8 mouse cellular contexts compared by ENCODE assay signal in the genomic region with DNA sequence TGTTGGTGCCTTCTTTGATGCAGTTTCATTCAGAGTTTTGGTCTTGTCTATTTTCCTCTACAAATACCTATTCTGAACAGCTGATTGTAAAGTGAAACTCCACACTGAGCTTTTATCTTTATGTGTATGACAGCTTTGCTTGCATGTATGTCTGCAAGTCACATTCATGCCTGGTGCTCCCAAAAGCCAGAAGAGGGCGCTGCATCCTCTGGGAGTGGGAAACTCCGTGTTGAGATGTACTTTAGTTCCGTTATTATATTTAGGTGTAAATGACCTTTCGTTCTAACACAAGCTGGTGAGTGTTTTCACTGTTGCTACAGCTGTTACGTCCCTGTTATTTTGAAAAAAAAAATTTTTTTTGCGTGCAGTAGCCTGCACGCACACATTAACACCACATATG. TPM values are rescaled to one million over a fixed set of nuclear protein-coding genes. Genes with fewer than 3 reads are reported as not detected.
A peak's percentile ranks its signal among the peaks of the same experiment; 100 is the strongest.
DNase-seq lines count a peak whose midpoint lies in the region; ATAC-seq and TF ChIP-seq lines count a peak whose summit lies in the region.

No protein-coding gene starts in this region.

- H3K4me3 ChIP-seq in liver, adult 2 months (ENCODE audit: insufficient read depth, low read depth, low read length): no peak overlapping the region
- no peak overlapping the region for H3K4me3 ChIP-seq in liver, embryonic 12.5 days
- H3K4me3 ChIP-seq in embryonic fibroblast, embryonic 13.5 days (ENCODE audit: insufficient read depth, low read length): no peak overlapping the region
- no peak overlapping the region for H3K4me3 ChIP-seq in midbrain, postnatal 0 days (ENCODE audit: low read depth, low read length)

- TF ChIP-seq CTCF in liver, adult 2 months (IDR thresholded peaks at IDR 0.05; ENCODE audit: low read depth, low read length): peak; percentile 63
- peak; percentile 34; the same call in 1 of the 2 replicates for TF ChIP-seq CTCF in embryonic fibroblast, embryonic 13.5 days (IDR thresholded peaks at IDR 0.05; ENCODE audit: borderline replicate concordance, insufficient read depth, low read length)
- TF ChIP-seq CTCF in midbrain, postnatal 0 days (IDR thresholded peaks at IDR 0.05): peak; percentile 73

- no peaks in the 10 kb centered on the region for H3K79me2 ChIP-seq in liver, adult 2 months (ENCODE audit: control insufficient read depth, insufficient read depth, low read length)

- TF ChIP-seq POLR2A in liver, adult 2 months (IDR thresholded peaks at IDR 0.05; ENCODE audit: extremely low read depth, insufficient read depth, low read length): no peak
- no peak for TF ChIP-seq POLR2A in embryonic fibroblast, embryonic 13.5 days (IDR thresholded peaks at IDR 0.05; ENCODE audit: low read depth, low read length)

- no peaks in the 10 kb centered on the region for H3K9me3 ChIP-seq in liver, embryonic 12.5 days (replicated peaks)
- H3K9me3 ChIP-seq in midbrain, postnatal 0 days (ENCODE audit: low read length): no peaks in the 10 kb centered on the region

- no peaks in the 10 kb centered on the region for H3K27me3 ChIP-seq in liver, adult 2 months (ENCODE audit: control insufficient read depth, insufficient read depth, low read length)
- H3K27me3 ChIP-seq in liver, embryonic 12.5 days (replicated peaks): 0 out of 2 replicates have a peak, but pooled peaks cover 5% of the 10 kb centered on the region
- no peaks in the 10 kb centered on the region for H3K27me3 ChIP-seq in midbrain, postnatal 0 days (ENCODE audit: insufficient read depth, low read length)

- H3K9ac ChIP-seq in liver, adult 2 months (ENCODE audit: low read depth, low read length): no peak overlapping the region
- H3K9ac ChIP-seq in liver, embryonic 12.5 days: no peak overlapping the region
- no peak overlapping the region for H3K9ac ChIP-seq in midbrain, postnatal 0 days (replicated peaks; ENCODE audit: low read length, poor library complexity, severe bottlenecking)

- 0 out of 2 replicates have a peak, but pooled peaks have one; percentile 32 for ATAC-seq in frontal cortex, adult (ENCODE audit: low TSS enrichment)
- ATAC-seq in liver, embryonic 12.5 days: no peak
- no peak for ATAC-seq in midbrain, postnatal 0 days (ENCODE audit: low FRiP score)

- peaks cover 2% of the 10 kb centered on the region; the same call in 1 of the 2 replicates for H3K36me3 ChIP-seq in liver, adult 2 months (ENCODE audit: control insufficient read depth, insufficient read depth, low read length)
- H3K36me3 ChIP-seq in liver, embryonic 12.5 days: no peaks in the 10 kb centered on the region
- no peaks in the 10 kb centered on the region for H3K36me3 ChIP-seq in midbrain, postnatal 0 days (ENCODE audit: insufficient read depth, low read length)

- H3K4me2 ChIP-seq in liver, embryonic 12.5 days: no peak overlapping the region
- H3K4me2 ChIP-seq in midbrain, postnatal 0 days (ENCODE audit: low read depth, low read length, poor library complexity, severe bottlenecking): no peak overlapping the region

- DNase-seq in frontal cortex, postnatal 25 days (ENCODE audit: low spot score in 2 of 2): no peak
- peak; percentile 51 for DNase-seq in liver, adult 2 months (ENCODE audit: extremely low read depth, low read depth, low spot score)
- peak; percentile 57 for DNase-seq in NIH3T3 (ENCODE audit: low read depth)
- peak; percentile 56 for DNase-seq in midbrain, postnatal 0 days (ENCODE audit: low spot score)
- DNase-seq in Muller cell, postnatal 12 days (ENCODE audit: inconsistent ontology term): no peak

- H3K4me1 ChIP-seq in liver, adult 2 months (ENCODE audit: control insufficient read depth, insufficient read depth, low read length): peaks cover 3% of the 10 kb centered on the region
- no peaks in the 10 kb centered on the region for H3K4me1 ChIP-seq in liver, embryonic 12.5 days
- H3K4me1 ChIP-seq in embryonic fibroblast, embryonic 13.5 days (ENCODE audit: control insufficient read depth, insufficient read depth, low read length): no peaks in the 10 kb centered on the region
- H3K4me1 ChIP-seq in midbrain, postnatal 0 days (ENCODE audit: insufficient read depth, low read length): no peaks in the 10 kb centered on the region

- H3K27ac ChIP-seq in liver, adult 2 months (replicated peaks; ENCODE audit: insufficient read depth, low read depth, low read length): no peak overlapping the region
- no peak overlapping the region for H3K27ac ChIP-seq in liver, embryonic 12.5 days
- H3K27ac ChIP-seq in embryonic fibroblast, embryonic 13.5 days (ENCODE audit: insufficient read depth, low read length): no peak overlapping the region
- no peak overlapping the region for H3K27ac ChIP-seq in midbrain, postnatal 0 days (ENCODE audit: low read depth, low read length)

- 57% methylated on average over 7 of the region's 7 CpGs for WGBS in liver, adult 2 months
- WGBS in liver, embryonic 12.5 days (ENCODE audit: insufficient replicate concordance): 49% methylated on average over 7 of the region's 7 CpGs
- 55% methylated on average over 7 of the region's 7 CpGs for WGBS in midbrain, postnatal 0 days

RNA-seq across cellular contexts. Expression of gene Gclc, which starts 48.1 kb away (rescaled TPM):
- 122 and 173 TPM in 2 replicates for total RNA-seq in liver, adult 2 months (2014; rRNA removed)
- 125 and 136 TPM in 2 replicates for polyA plus RNA-seq in liver, adult 2 months (2012; rRNA removed)
- 44.5 and 45.0 TPM in 2 replicates for polyA plus RNA-seq in liver, embryonic 12.5 days (2016; fragmentation: Nextera tagmentation; extraction: Ambion mirVana)
- 20.0 and 22.2 TPM in 2 replicates for polyA plus RNA-seq in embryonic fibroblast, embryonic 13.5 days (2011; ENCODE audit: insufficient read length, low read depth, missing spikeins)
- total RNA-seq in midbrain, postnatal 0 days (2014; rRNA removed): 23.7 and 29.7 TPM in 2 replicates
- polyA plus RNA-seq in midbrain, postnatal 0 days (2015; fragmentation: Nextera tagmentation; extraction: Ambion mirVana): 13.3 and 15.7 TPM in 2 replicates

Comparison
In these comparisons a context has a peak if more than half of its experiments do, and no peak if none do; other contexts are left out.
1. DNase-seq: peak in liver, adult 2 months (single experiment), NIH3T3 (single experiment) and midbrain, postnatal 0 days (single experiment); none in frontal cortex, postnatal 25 days (0 of 2) and Muller cell, postnatal 12 days (single experiment).
2. Peak in every context shown above with its lines, with median percentiles within 50 percentile points of each other: CTCF ChIP-seq.